Mouse (Mus musculus): ENCODE data around the gene Apol9b.
"Not testable (repeated sequence)": the region's sequence is repeated elsewhere in the genome, so short reads cannot be mapped to it uniquely, and the experiment has no call there.

Apol9b gene

GRCm38 (mm10) chr15:77728739-77729138 lies at the start of gene Apol9b:
Gene Apol9b (plus strand): TSS chr15:77729039.
- DNase-seq (ENCODE audit: low read depth, low spot score): not testable (repeated sequence)

DNA sequence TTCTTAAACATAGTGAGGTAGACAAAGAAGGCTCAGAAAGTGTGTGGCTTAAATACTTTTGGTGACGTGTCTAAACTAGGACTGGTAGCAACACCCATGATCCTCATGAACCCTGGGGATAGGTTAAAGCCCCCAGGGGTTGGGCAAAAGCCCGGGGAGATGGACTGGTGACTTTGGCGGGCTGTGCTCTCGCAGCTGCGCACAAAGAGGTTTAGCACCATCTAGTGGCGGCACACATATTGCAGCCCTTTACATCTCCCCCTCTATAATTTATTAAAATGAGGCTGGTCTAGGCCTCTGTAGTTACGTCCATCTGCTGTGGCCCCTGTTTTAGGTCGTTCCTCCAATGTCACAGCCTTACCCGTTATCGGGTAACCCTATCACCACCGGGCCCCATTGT lies 44.9 kb upstream of the Apol9b start:
- DNase-seq (ENCODE audit: low read depth, low spot score): peak; percentile 51

DNA sequence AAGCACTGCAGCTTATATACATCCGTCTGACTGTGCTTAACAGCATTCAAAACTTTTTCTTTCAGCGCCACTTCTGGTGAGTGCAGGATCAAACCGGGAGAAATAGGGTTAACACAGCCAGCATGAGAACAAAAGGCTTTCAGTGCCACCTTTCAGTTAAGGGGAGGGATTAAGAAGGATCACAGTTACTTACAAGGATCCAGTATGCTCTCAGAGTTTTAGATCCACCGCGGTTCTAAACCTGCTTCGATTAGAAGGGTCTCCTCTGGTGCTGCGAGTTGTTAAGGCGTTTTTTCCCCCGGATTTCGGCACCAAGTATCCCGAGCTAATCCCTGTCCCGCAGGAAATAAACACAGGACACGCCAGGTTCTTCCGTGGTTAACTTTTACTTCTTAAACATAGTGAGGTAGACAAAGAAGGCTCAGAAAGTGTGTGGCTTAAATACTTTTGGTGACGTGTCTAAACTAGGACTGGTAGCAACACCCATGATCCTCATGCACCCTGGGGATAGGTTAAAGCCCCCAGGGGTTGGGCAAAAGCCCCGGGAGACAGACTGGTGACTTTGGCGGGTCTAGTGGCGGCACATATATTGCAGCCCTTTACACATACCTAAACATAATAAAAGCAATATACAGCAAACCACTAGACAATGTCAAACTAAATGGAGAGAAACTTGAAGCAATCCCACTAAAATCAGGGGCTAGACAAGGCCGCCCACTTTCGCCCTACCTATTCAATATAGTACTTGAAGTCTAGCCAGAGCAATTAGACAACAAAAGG lies 37.1 kb upstream of the Apol9b start:
- peak; percentile 36 for DNase-seq (ENCODE audit: low read depth, low spot score)

DNA sequence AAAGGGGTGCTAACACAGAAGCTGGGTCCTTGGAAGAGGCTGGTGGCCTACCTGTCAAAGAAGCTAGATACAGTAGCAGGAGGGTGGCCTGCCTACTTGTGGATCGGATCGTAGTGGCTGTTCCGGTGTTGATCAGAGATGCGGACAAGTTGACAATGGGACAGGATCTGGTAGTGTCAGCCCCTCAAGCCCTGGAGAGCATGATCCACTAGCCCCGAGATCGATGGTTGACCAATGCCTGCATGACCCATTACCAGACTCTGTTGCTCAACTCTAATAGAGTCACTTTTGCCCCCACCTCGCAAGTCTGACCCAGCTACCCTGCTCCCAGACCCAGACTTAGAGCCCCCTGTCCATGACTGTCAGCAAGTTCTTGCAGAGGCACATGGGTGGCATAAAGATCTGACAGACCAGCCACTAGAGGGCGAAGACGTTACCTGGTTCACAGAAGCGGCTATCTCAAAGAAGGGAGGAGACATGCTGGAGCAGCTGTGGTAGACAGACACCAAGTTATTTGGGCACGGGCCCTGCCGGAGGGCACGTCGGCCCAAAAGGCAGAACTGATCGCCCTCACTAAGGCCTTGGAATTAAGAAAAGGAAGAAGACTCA lies 34.0 kb upstream of the Apol9b start:
- DNase-seq (ENCODE audit: low read depth, low spot score): peak; percentile 70

DNA sequence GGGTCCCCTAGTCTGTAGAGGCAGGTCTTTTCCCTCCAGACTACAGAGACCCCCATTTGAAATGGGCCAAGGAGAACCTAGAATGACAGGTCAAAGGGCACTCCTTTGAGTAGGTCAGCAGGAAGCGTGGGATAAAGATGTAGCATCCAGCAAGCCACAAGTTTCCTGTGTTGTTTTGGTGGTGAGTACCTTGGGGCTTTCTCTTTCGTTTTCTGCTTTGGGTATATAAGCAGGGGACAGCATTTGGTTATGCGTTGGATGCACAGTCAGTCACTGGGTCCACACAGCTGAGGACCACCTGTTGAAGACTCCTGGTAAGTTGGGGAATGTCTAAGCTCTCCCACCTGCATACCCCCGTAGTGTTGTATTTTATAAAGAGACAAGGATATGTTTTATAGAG lies 30.2 kb upstream of the Apol9b start, which contains the start of gene Apol7e:
TSS of gene Apol7e (plus strand) at position 202 of the 400 bp plus-strand sequence.
- DNase-seq (ENCODE audit: low read depth, low spot score): not testable (repeated sequence)

DNA sequence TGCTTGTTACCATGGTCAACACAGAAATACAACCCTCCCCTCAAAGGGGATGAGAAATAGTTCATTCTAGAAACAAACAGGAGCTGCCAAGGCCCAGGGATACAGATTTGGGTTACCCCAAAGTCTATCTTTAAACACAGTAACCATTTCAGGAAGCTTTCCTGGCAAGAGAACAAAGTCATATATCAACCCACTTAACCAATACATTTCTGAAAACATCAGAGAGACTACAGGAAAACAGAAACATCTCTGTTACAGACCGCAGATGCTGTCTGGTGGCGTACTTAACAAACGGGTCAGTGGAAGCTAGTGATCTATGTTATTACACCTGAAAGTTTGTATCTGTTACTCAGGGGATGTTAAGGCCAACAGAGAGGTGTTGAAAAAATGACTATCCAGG lies 23.5 kb upstream of the Apol9b start:
- DNase-seq (ENCODE audit: low read depth, low spot score): not testable (repeated sequence)

GRCm38 (mm10) chr15:77708936-77709335 lies 19.9 kb upstream of the Apol9b start:
- DNase-seq (ENCODE audit: low read depth, low spot score): not testable (repeated sequence)

DNA sequence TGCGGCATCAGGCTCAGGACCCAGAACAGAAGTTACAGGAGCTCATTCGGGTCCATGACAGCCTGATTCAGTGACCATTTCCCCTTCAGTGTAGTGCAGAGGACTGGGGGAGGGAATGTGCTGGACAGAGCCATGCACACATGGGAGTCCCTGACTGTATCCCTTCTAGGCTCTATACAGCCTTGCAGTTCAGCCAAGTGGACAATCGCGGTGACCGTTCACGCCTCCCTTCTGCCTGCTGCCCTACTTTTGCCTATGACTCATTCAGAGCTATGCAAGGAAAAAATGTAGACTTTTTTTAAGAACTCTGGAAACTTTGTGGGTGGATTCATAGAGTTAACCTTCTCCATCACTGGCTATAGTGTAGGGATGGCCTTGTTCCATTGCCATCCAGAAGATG lies 10.6 kb upstream of the Apol9b start:
- not testable (repeated sequence) for DNase-seq (ENCODE audit: low read depth, low spot score)

GRCm38 (mm10) chr15:77721509-77721908 lies 7.3 kb upstream of the Apol9b start:
- not testable (repeated sequence) for DNase-seq (ENCODE audit: low read depth, low spot score)

DNA sequence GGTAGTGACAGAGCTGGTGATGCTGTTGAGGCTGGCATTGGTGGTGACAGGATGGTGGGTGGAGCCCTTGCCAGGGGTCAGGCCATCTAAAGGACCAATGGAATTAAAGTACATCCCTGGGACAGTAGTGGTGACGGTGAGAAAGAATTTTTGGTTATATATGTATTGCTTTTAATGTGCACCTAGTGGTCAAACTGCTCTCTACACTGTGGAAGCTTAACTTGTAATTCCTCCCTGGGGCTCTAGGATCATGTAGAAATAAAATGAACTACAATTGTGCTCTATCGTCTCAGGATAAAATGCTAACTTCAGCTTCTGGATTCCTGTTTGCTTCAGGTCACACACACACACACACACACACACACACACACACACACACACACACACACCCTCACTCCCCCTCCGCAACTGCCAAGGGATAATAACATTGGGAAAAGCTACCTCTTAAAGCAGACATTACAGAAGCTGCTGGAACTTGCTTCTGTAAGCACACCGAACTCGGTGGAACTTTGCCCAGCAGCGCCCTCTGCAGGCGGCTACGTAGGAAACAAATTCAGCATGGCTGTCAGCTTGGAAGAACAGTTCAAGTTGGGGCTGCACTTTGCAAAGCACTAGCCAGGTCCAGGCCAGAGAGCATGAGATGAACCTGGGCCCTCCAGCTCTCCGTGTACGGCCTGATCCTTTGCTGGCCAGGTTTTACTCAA lies 4.5 kb upstream of the Apol9b start:
- not testable (repeated sequence) for DNase-seq (ENCODE audit: low read depth, low spot score)

GRCm38 (mm10) chr15:77725393-77726020 lies 3.3 kb upstream of the Apol9b start:
- not testable (repeated sequence) for DNase-seq (ENCODE audit: low read depth, low spot score)

DNA sequence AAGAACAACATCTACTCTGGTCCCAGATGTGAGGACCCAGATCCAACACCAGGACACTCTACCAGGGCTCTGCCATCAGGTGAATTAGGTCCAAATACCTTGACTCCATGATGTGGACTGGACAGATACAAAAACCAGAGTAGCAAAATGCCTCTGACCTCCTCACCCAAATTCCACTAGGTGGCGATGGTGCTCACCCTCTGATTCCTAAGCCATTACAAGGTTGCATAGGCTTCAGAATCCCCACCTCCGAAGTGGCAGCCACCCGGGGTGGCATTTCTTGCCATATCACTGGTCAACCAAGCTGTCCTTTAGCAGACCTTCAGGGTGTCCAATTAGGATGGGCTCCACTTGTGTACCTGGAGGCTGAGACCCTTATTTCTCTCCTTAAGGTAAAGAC lies 1.7 kb upstream of the Apol9b start:
- peak; percentile 30 for DNase-seq (ENCODE audit: low read depth, low spot score)

- not testable (repeated sequence) for DNase-seq (ENCODE audit: low read depth, low spot score)
Observed at GRCm38 (mm10) chr15:77727745-77728144, 1.1 kb upstream of the Apol9b start.

DNA sequence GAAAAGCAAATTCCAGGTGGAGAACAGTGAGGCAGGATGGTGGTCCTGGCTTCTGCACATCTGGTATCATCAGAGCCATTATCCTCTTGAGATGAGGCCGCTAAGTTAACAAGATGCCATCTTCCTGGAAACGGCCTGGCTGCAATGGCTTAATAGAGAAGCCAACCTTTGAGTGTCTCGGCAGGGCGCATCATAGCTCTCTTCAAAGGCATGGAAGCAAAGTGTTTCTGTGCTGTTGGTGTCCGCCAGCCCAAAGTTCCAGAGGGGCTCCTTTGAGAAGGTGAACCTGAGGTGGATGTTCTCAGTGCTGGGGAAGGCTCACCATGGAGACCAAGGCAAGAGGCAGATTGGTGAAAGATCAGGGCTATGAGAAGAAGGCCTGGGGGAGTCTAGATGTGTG lies 2.8 kb downstream of the Apol9b start:
- no peak for DNase-seq (ENCODE audit: low read depth, low spot score)

DNA sequence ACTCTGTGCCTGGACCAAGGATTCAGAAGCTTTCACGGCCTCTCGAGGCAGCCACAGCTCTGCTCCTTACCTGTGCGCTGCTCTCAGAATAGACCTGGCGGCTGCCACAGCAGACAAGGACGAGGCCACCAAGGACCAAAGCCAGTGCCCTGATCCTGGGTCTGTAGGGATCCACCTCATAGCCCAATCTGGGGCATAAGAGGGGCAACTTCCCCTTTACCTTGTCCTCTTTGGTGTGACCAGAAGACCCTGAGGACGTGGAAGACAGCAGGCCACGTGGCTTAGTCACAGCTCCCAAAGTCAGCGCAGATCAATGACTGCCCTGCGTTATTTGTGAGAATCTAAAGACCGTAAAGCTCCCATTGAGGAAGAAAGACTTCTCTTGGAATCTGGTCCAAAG lies 4.0 kb downstream of the Apol9b start:
- DNase-seq (ENCODE audit: low read depth, low spot score): not testable (repeated sequence)

DNA sequence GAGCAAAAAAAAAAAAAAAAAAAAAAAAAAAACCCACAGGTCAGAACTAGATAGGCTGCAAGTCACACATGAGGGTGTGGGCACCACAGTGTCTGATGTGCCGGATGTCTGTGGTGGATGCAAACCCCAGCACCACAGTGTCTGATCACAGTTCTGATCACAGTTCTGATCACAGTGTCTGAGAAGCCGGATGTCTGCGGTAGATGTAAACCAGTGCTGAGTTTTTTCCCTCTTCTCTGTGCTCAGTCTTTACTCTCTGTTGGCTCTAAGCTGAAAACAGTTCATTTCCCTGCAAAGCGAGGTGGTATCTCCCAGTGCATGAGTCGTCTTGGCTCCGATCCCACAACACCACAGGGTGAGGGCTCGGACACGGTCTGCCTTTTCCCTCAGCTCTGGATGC lies 4.5 kb downstream of the Apol9b start:
- DNase-seq (ENCODE audit: low read depth, low spot score): not testable (repeated sequence)

- DNase-seq (ENCODE audit: low read depth, low spot score): not testable (repeated sequence)
Observed at GRCm38 (mm10) chr15:77733903-77734302, 5.1 kb downstream of the Apol9b start.

DNA sequence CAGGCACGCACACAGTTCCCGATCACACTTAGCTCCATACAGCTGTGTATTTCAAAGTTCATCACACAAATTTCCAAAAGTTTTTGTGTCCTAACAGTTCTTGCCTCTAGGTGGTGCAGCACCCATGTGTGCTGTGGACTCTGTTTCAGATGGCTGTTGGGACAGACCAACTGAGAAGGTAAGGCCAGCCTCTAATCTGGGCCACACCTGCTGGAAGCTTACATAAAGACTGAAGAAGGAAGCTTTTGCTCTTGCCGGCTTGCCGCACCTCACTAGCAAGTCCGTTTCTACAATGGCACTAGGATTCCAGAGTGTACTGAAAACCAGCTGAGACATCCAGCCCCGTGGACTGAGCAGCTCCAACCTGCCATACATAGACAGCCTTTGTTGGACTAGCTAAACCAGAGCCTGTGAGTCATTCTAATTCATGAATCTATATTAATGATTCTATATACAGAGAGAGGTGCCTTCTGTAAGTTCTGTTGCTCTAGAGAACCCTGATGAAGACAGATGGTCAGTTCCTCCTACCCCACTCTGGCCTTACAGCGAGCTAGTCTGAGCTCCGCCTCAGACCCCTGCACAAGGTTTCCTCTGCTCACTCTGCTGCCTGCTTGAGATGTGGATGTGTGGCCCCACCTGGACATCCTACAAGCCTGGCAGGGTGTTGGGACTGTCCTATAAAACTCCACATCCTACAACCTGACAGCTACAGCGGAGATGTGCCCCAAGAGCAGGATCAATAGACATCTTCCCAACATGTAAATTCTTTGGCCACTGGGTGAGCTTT lies 11.9 kb downstream of the Apol9b start:
- DNase-seq (ENCODE audit: low read depth, low spot score): peak; percentile 65

DNA sequence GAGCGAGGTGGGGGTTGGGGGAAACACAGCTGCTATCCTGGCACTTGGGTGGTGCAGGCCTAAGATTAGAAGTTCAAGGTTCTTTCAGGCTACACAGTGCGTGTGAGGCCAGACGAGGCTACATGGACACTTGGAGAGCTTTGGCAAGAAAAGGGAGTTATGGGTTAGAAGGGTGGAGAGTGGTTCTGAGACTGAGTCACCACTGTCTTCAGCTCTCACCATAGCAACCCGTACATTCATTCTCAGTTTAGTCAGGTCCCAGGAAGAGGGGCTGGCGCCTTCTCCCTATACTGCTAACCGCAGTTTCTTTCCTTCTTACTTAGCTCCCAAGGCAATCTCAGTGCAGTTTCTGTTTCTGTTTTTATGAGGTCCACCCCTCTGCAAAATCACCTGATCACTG lies 12.7 kb downstream of the Apol9b start:
- not testable (repeated sequence) for DNase-seq (ENCODE audit: low read depth, low spot score)

DNA sequence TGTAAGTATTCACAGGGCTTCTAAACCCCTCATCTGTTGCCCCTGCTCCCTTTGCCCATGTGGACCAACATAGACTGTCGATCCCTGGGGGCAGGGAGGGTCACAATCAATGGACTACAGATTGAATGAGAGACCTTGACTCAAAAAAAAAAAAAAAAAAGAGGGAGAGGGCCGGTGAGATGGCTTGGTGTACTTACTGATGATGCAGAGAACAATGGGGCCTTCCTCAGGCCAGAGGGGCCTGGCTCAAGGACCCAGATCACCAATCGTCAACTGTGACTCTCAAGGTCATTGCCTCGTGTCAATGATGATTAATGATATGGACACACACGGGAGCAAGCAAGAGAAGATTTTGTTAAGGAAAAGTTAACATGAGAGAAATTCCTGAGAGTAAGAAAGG lies 15.8 kb downstream of the Apol9b start:
- DNase-seq (ENCODE audit: low read depth, low spot score): no peak

DNA sequence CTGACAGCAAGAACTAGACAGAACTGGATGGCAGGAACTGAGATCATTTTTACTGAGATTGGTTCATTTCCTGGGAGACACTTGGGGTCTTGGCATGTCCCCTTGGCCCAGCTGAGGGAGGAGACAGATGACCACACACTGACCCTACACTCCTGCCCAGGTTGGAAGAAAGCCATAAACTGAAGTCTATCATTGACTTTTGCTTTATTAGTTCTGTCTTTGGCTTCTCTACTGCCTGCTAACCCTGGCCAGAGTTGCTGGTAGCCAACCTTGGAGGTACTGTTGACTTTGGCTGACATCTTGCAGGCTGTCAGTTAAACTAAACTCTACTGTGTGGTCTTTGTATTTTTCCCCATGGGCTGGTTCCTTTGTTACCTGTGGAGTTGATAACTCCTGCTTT lies 16.2 kb downstream of the Apol9b start:
- DNase-seq (ENCODE audit: low read depth, low spot score): no peak
